Mouse (Mus musculus) MEL (cell line): Measurements from ENCODE around the gene Vps11. TPM values are rescaled to one million over a fixed set of nuclear protein-coding genes. Genes with fewer than 3 reads are reported as not detected.

Experiments
- DNase-seq: peaks from one replicate; pipeline ENCODE4 v3.0.0; 2011; ENCODE audit warnings: low read depth, low spot score
- H3K27ac ChIP-seq: 2 replicates; pipeline ENCODE4 v1.5.1; 2012; ENCODE audit warnings: low read depth, mild to moderate bottlenecking, control low read depth, low read length, moderate library complexity; ENCODE audit not compliant: control insufficient read depth
- H3K27me3 ChIP-seq, 2 experiments: fragments of 150-350 bp in 1 of 2; sonication (generic) in 1 of 2; 2 replicates each; pipeline ENCODE4 v1.6.1; 2012; ENCODE audit warnings: low read length in 2 of 2, mild to moderate bottlenecking in 2 of 2, improper control_type of control experiment in 1 of 2, moderate library complexity in 1 of 2; ENCODE audit not compliant: insufficient read depth in 2 of 2, control insufficient read depth in 1 of 2
- H3K36me3 ChIP-seq, 2 experiments: 2 replicates each; pipeline ENCODE4 v1.6.1; 2012 to 2014; ENCODE audit warnings: low read length in 2 of 2, improper control_type of control experiment in 1 of 2, inconsistent platforms in 1 of 2, mild to moderate bottlenecking in 1 of 2; ENCODE audit not compliant: insufficient read depth in 2 of 2, control insufficient read depth in 1 of 2
- H3K4me1 ChIP-seq, 2 experiments: fragments of 150-350 bp in 1 of 2; sonication (generic) in 1 of 2; 2 replicates each; pipeline ENCODE4 v1.6.1; 2012; ENCODE audit warnings: low read length in 2 of 2, improper control_type of control experiment in 1 of 2, mild to moderate bottlenecking in 1 of 2; ENCODE audit not compliant: insufficient read depth in 2 of 2, control insufficient read depth in 1 of 2
- H3K4me3 ChIP-seq, 2 experiments: fragments of 150-350 bp in 1 of 2; sonication (generic) in 1 of 2; 2 replicates each; pipeline ENCODE4 v1.5.1; 2012; ENCODE audit warnings: low read depth in 2 of 2, low read length in 2 of 2, mild to moderate bottlenecking in 2 of 2, moderate library complexity in 2 of 2, control low read depth in 1 of 2, improper control_type of control experiment in 1 of 2; ENCODE audit not compliant: control insufficient read depth in 1 of 2, insufficient read depth in 1 of 2
- H3K79me2 ChIP-seq: 2 replicates; pipeline ENCODE4 v1.6.1; 2012; ENCODE audit warnings: mild to moderate bottlenecking, low read length, moderate library complexity; ENCODE audit not compliant: control insufficient read depth, poor library complexity, insufficient read depth
- H3K9ac ChIP-seq: 2 replicates; pipeline ENCODE4 v1.6.1; 2012; ENCODE audit warnings: low read depth, mild to moderate bottlenecking, control low read depth, low read length, moderate library complexity; ENCODE audit not compliant: control insufficient read depth, poor library complexity, severe bottlenecking
- H3K9me3 ChIP-seq: fragments of 150-350 bp; sonication (generic); replicated peaks from 2 replicates; pipeline ENCODE4 v1.6.1; 2012; ENCODE audit warnings: mild to moderate bottlenecking, low read length, improper control_type of control experiment, moderate library complexity; ENCODE audit not compliant: insufficient read depth
- BHLHE40 ChIP-seq: IDR thresholded peaks from 2 replicates; pipeline ENCODE4 v1.6.1; 2012; ENCODE audit warnings: low read depth, mild to moderate bottlenecking, inconsistent platforms, low read length, improper control_type of control experiment, borderline replicate concordance
- E2F4 ChIP-seq: IDR thresholded peaks from 2 replicates; pipeline ENCODE4 v1.6.1; 2011; ENCODE audit warnings: low read depth, low read length, improper control_type of control experiment, borderline replicate concordance
- EP300 ChIP-seq, 2 experiments: IDR thresholded peaks; 2 replicates each; pipeline ENCODE4 v1.6.1; 2011; ENCODE audit warnings: improper control_type of control experiment in 2 of 2, low read length in 2 of 2, low read depth in 1 of 2, mild to moderate bottlenecking in 1 of 2
- MEF2A ChIP-seq: IDR thresholded peaks from 2 replicates; pipeline ENCODE4 v1.6.1; 2014; ENCODE audit warnings: low read depth, mild to moderate bottlenecking, inconsistent platforms, low read length, improper control_type of control experiment; ENCODE audit not compliant: poor library complexity, insufficient replicate concordance, severe bottlenecking; ENCODE audit errors: extremely low read depth
- MYC ChIP-seq: IDR thresholded peaks from 2 replicates; pipeline ENCODE4 v1.6.1; 2011; ENCODE audit warnings: low read depth, mild to moderate bottlenecking, low read length, improper control_type of control experiment, moderate library complexity
- NELFE ChIP-seq: IDR thresholded peaks from 2 replicates; pipeline ENCODE4 v1.6.1; 2011; ENCODE audit warnings: low read depth, low read length, improper control_type of control experiment
- NRF1 ChIP-seq: IDR thresholded peaks from 2 replicates; pipeline ENCODE4 v1.6.1; 2014; ENCODE audit warnings: low read depth, mild to moderate bottlenecking, inconsistent platforms, low read length, improper control_type of control experiment, moderate library complexity; ENCODE audit not compliant: poor library complexity, insufficient read depth, severe bottlenecking
- POLR2AphosphoS2 ChIP-seq: IDR thresholded peaks from 2 replicates; pipeline ENCODE4 v1.6.1; 2011; ENCODE audit warnings: low read length, improper control_type of control experiment
- POLR2AphosphoS5 ChIP-seq: IDR thresholded peaks from 2 replicates; pipeline ENCODE4 v1.6.1; 2012; ENCODE audit warnings: low read depth, borderline replicate concordance, mild to moderate bottlenecking, inconsistent platforms, low read length, moderate library complexity, mixed read lengths
- RCOR1 ChIP-seq: IDR thresholded peaks from 2 replicates; pipeline ENCODE4 v1.6.1; 2012; ENCODE audit warnings: low read depth, mild to moderate bottlenecking, inconsistent platforms, low read length, improper control_type of control experiment
- TAL1 ChIP-seq: IDR thresholded peaks from 2 replicates; pipeline ENCODE4 v1.6.1; 2012; ENCODE audit warnings: mild to moderate bottlenecking, inconsistent platforms, low read length, moderate library complexity, mixed read lengths
- TBP ChIP-seq: IDR thresholded peaks from 2 replicates; pipeline ENCODE4 v1.8.0; 2011; ENCODE audit warnings: low read depth, low read length, improper control_type of control experiment
- USF1 ChIP-seq: IDR thresholded peaks from 2 replicates; pipeline ENCODE4 v1.6.1; 2014; ENCODE audit warnings: low read depth, mild to moderate bottlenecking, inconsistent platforms, low read length, improper control_type of control experiment, moderate library complexity
- ZKSCAN1 ChIP-seq: IDR thresholded peaks from 2 replicates; pipeline ENCODE4 v1.6.1; 2012; ENCODE audit warnings: low read depth, mild to moderate bottlenecking, inconsistent platforms, low read length, improper control_type of control experiment, moderate library complexity
- ZMIZ1 ChIP-seq: IDR thresholded peaks from 2 replicates; pipeline ENCODE4 v1.6.1; 2012; ENCODE audit warnings: low read depth, mild to moderate bottlenecking, inconsistent platforms, low read length, improper control_type of control experiment, moderate library complexity
- ZNF384 ChIP-seq: IDR thresholded peaks from 2 replicates; pipeline ENCODE4 v1.6.1; 2012; ENCODE audit warnings: low read depth, mild to moderate bottlenecking, inconsistent platforms, low read length, improper control_type of control experiment
- polyA plus RNA-seq, 2 experiments: library from polyadenylated mRNA; stranded (reverse) in 1 of 2; unstranded in 1 of 2; fragments of >175 nt in 1 of 2; fragments of >200 nt in 1 of 2; gene quantifications; 2 replicates each; pipeline versions ENCODE4 v1.2.1 to v1.2.4; 2012; ENCODE audit warnings: low replicate concordance in 2 of 2, low read depth in 1 of 2; ENCODE audit not compliant: insufficient read length in 2 of 2, insufficient read depth in 1 of 2, missing spikeins in 1 of 2
- total RNA-seq: library from RNA; depleted of rRNA; stranded (reverse); fragments of 300-350 nt; gene quantifications from 2 replicates; pipeline ENCODE4 v1.2.3, GENCODE M21; 2012

Gene Vps11
- total and polyA plus RNA-seq, 3 experiments = 18.6 to 27.1 TPM; not detected in 1

GRCm38 (mm10) chr9:44318826-44319095 lies 42.7 kb downstream of the Vps11 start (continued):
- no peak for TF ChIP-seq ZKSCAN1
- TF ChIP-seq, all 39 proteins: peak for 0

GRCm38 (mm10) chr9:44318076-44318825 lies 43.2 kb downstream of the Vps11 start:
- Histone ChIP-seq H3K4me3 (no peak overlapping the region), H3K27ac (no peak overlapping the region), H3K4me1 (peaks cover 8 to 12% of the 10 kb centered on the region in 2 experiments)

GRCm38 (mm10) chr9:44317452-44317851 lies 44.0 kb downstream of the Vps11 start:
- DNase-seq = no peak
- H3K36me3 ChIP-seq = peaks cover 0 to 10% of the 10 kb centered on the region in 2 experiments; a peak in 2 of 4 replicates
- H3K79me2 ChIP-seq = peaks cover 9% of the 10 kb centered on the region; the same call in 1 of the 2 replicates
- H3K9me3 ChIP-seq = no peaks in the 10 kb centered on the region
- H3K27me3 ChIP-seq = no peaks in the 10 kb centered on the region
- H3K4me1 ChIP-seq = peaks cover 8 to 12% of the 10 kb centered on the region in 2 experiments
- H3K9ac ChIP-seq = no peak overlapping the region
- H3K27ac ChIP-seq = no peak overlapping the region
- no peak overlapping the region for H3K4me3 ChIP-seq
- TF ChIP-seq TAL1 (no peak), POLR2AphosphoS2 (no peak), USF1 (peak; percentile 73)

More at GRCm38 (mm10) chr9:44318076-44318825, 43.2 kb downstream of the Vps11 start:
- TF ChIP-seq E2F4 (no peak), NRF1 (no peak), MEF2A (no peak), MYC (no peak), ZNF384 (no peak), POLR2AphosphoS5 (no peak), USF1 (no peak), EP300 (IDR thresholded peaks at IDR 0.05; ENCODE audit: low read depth in 1 of 2, low read length in 2 of 2) (no peak), RCOR1 (no peak), NELFE (no peak), BHLHE40 (no peak), ZKSCAN1 (no peak), TBP (no peak), ZMIZ1 (no peak)
- no peak for DNase-seq
- no peak overlapping the region for H3K9ac ChIP-seq
- peaks cover 9% of the 10 kb centered on the region; the same call in 1 of the 2 replicates for H3K79me2 ChIP-seq
- no peaks in the 10 kb centered on the region for H3K27me3 ChIP-seq
- H3K9me3 ChIP-seq = no peaks in the 10 kb centered on the region
- H3K36me3 ChIP-seq = peaks cover 0 to 10% of the 10 kb centered on the region in 2 experiments; a peak in 2 of 4 replicates
